Mouse (Mus musculus) small intestine, adult 2 months (tissue): ENCODE measurements around the gene Carmil2.

Source experiments
- CTCF ChIP-seq: fragments of 200-500 bp; IDR thresholded peaks from 2 replicates; pipeline ENCODE4 v1.5.1; 2012; ENCODE audit warnings: low read depth, mild to moderate bottlenecking, control low read depth, inconsistent platforms, low read length, moderate library complexity, mixed read lengths; ENCODE audit not compliant: insufficient replicate concordance, insufficient read length; ENCODE audit errors: extremely low read depth
- POLR2A ChIP-seq: fragments of 200-500 bp; IDR thresholded peaks from 2 replicates; pipeline ENCODE4 v1.6.1; 2012; ENCODE audit warnings: low read depth, mild to moderate bottlenecking, control low read depth, inconsistent platforms, low read length, moderate library complexity

- TF ChIP-seq CTCF (no peak), POLR2A (no peak)
These were observed 46.1 kb downstream of the Carmil2 start for GRCm38 (mm10) chr8:105732186-105732585.
